Mouse (Mus musculus) embryonic fibroblast, embryonic 13.5 days (primary cell): ENCODE results near the gene Plekho1.

ENCODE experiments used
- CTCF ChIP-seq: IDR thresholded peaks from 2 replicates; pipeline ENCODE4 v1.5.1; 2011; ENCODE audit warnings: mild to moderate bottlenecking, control low read depth, low read length, moderate library complexity, borderline replicate concordance; ENCODE audit not compliant: insufficient read depth
- POLR2A ChIP-seq: IDR thresholded peaks from 2 replicates; pipeline ENCODE4 v1.6.1; 2011; ENCODE audit warnings: low read depth, mild to moderate bottlenecking, control low read depth, low read length, moderate library complexity

DNA sequence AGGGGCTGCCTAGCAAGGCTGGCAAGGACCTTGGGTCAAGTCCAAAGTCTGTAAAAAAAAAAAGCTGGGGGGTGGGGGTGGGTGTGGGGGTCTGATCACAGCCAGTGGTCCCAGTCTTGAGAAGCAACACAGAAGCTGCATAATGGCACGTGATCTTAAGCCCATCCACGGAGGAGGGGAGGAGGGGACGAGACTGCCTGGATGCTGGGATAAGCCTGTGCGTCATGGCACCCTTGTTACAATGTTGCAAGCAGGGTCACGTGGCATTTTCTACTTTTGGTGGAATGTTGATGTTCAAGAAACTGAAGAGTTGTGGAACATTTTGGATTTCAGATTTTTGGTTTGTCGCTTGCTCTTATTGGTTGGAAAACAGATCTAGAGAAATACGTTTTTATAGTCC, 52.6 kb downstream of the Plekho1 start:
- TF ChIP-seq CTCF (no peak), POLR2A (no peak)
